Mouse (Mus musculus) neural tube, embryonic 15.5 days (tissue): ENCODE data around the gene Bphl. TPM values are rescaled to one million over a fixed set of nuclear protein-coding genes. Genes with fewer than 3 reads are reported as not detected.

Experiments used
- ATAC-seq: fragments of 200-750 bp; cut with Nextera tagmentation; 2 replicates; pipeline ENCODE4 v1.8.0; 2017; ENCODE audit warnings: mild to moderate bottlenecking, moderate TSS enrichment, moderate library complexity; ENCODE audit not compliant: low FRiP score
- H3K27ac ChIP-seq: fragments of 300-500 bp; sonication (generic); replicated peaks from 2 replicates; pipeline ENCODE4 v1.5.1; 2015; ENCODE audit warnings: mild to moderate bottlenecking, inconsistent platforms
- H3K27me3 ChIP-seq: fragments of 300-500 bp; sonication (generic); replicated peaks from 2 replicates; pipeline ENCODE4 v1.6.1; 2015; ENCODE audit warnings: inconsistent platforms
- H3K36me3 ChIP-seq: fragments of 300-500 bp; sonication (generic); 2 replicates; pipeline ENCODE4 v1.6.1; 2015; ENCODE audit warnings: inconsistent platforms
- H3K4me1 ChIP-seq: fragments of 300-500 bp; sonication (generic); 2 replicates; pipeline ENCODE4 v1.6.1; 2015; ENCODE audit warnings: inconsistent platforms
- H3K4me2 ChIP-seq: fragments of 300-500 bp; sonication (generic); 2 replicates; pipeline ENCODE4 v1.6.1; 2015; ENCODE audit warnings: inconsistent platforms, mild to moderate bottlenecking, moderate library complexity
- H3K4me3 ChIP-seq: fragments of 300-500 bp; sonication (generic); replicated peaks from 2 replicates; pipeline ENCODE4 v1.5.1; 2015; ENCODE audit warnings: mild to moderate bottlenecking, inconsistent platforms
- H3K9ac ChIP-seq: fragments of 300-500 bp; sonication (generic); replicated peaks from 2 replicates; pipeline ENCODE4 v1.6.1; 2015; ENCODE audit warnings: mild to moderate bottlenecking, inconsistent platforms
- H3K9me3 ChIP-seq: fragments of 300-500 bp; sonication (generic); replicated peaks from 2 replicates; pipeline ENCODE4 v1.6.1; 2016; ENCODE audit warnings: inconsistent platforms
- WGBS: fragments of 180-500 bp; shearing (Covaris S2); methylation state at CpG from one replicate; pipeline ENCODE4 v1.1.7; 2015; ENCODE audit warnings: mixed read lengths; 5-methylcytosine and 5-hydroxymethylcytosine counted together
- polyA plus RNA-seq: library from polyadenylated mRNA; unstranded; fragments of >200 nt; fragmentation: Nextera tagmentation; extraction: Ambion mirVana; gene quantifications from 2 replicates; pipeline ENCODE4 v1.2.1, GENCODE M21; 2015

Gene Bphl
- polyA plus RNA-seq, 1 experiment from 2014 or later: 40.7 TPM

- no peak overlapping the region for H3K4me2 ChIP-seq
- no peak overlapping the region for H3K27ac ChIP-seq
- no peaks in the 10 kb centered on the region for H3K36me3 ChIP-seq
- no peaks in the 10 kb centered on the region for H3K27me3 ChIP-seq
- H3K9me3 ChIP-seq: no peaks in the 10 kb centered on the region
- ATAC-seq: no peak
- no peak overlapping the region for H3K9ac ChIP-seq
- 91% methylated on average over 5 of the region's 5 CpGs for WGBS
- no peak overlapping the region for H3K4me3 ChIP-seq
- H3K4me1 ChIP-seq: no peaks in the 10 kb centered on the region
These were observed 75.1 kb downstream of the Bphl start for GRCm38 (mm10) chr13:34112369-34113081.

- no peak overlapping the region for H3K4me3 ChIP-seq
- no peaks in the 10 kb centered on the region for H3K4me1 ChIP-seq
- no peaks in the 10 kb centered on the region for H3K27me3 ChIP-seq
- H3K9ac ChIP-seq: no peak overlapping the region
- no peak overlapping the region for H3K4me2 ChIP-seq
- H3K27ac ChIP-seq: no peak overlapping the region
- no peak for ATAC-seq
- 87% methylated on average over 3 of the region's 3 CpGs for WGBS
- H3K9me3 ChIP-seq: no peaks in the 10 kb centered on the region
- no peaks in the 10 kb centered on the region for H3K36me3 ChIP-seq
These were observed 75.7 kb downstream of the Bphl start for GRCm38 (mm10) chr13:34113086-34113485.

DNA sequence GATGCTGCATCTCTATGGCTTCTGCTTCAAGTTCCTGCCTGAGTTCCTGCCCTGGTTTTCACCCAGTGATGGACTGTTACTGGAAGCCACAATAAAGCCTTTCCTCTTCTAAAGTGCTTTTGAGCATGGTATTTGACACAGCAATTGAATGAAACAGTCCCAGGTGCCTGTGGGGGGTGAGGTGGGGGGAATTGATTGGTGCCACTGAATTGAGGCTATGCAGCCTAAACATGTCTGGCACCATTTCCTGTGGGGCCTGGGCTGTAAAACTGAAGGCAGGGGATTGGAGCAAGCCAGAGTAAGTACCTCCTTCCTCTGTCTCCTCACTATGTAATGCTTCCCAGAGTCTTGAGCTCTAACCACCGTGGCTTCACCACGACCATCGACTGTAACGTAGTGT, 77.3 kb downstream of the Bphl start:
- 72% methylated on average over 4 of the region's 4 CpGs for WGBS

DNA sequence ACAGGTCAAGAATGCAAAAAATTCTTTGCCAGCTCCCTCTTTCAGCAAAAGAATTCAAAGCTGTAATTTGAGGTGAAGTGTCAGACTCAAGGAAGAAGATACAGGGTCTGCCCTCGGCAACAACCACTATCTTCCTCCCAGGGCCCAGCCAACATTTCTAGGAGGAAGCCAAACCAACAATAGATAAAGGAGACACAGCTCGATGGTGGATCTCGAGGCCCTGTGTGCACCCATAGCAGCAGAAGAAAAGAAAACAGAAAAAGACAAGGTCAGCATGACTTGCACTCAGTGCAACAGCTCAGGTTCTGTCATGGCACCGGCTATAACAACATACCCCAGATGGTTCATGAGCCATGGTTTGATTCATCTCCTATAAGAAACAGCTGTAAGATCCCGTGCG, 79.1 kb downstream of the Bphl start:
- Histone ChIP-seq H3K4me2 (no peak overlapping the region), H3K27me3 (no peaks in the 10 kb centered on the region), H3K9me3 (no peaks in the 10 kb centered on the region), H3K36me3 (no peaks in the 10 kb centered on the region), H3K9ac (no peak overlapping the region), H3K4me3 (no peak overlapping the region), H3K27ac (no peak overlapping the region), H3K4me1 (no peaks in the 10 kb centered on the region)
- ATAC-seq: no peak
- WGBS: 87% methylated on average over 6 of the region's 6 CpGs

More for the DNA sequence above, 77.3 kb downstream of the Bphl start:
- Histone ChIP-seq H3K4me1 (no peaks in the 10 kb centered on the region), H3K9ac (no peak overlapping the region), H3K36me3 (no peaks in the 10 kb centered on the region), H3K27ac (no peak overlapping the region), H3K4me2 (no peak overlapping the region), H3K27me3 (no peaks in the 10 kb centered on the region), H3K9me3 (no peaks in the 10 kb centered on the region), H3K4me3 (no peak overlapping the region)
- ATAC-seq: no peak

DNA sequence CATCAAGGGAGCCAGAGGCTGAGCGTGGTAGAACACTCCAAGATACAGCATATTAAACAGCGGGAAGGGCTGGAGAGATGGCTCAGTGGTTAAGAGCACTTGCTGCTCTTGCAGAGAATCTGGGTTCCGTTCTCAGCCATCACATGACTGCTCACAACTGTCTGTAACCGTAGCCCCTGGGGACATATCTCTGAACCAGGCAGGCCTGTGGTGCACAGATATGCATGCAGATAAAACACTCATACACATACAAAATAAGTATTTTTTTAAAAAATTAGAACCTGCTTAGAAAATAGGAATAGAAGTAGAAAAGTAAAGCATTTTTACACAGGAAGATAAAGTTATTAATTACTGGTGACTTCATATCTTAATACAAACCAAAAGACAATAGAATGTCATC, 81.4 kb downstream of the Bphl start:
- Histone ChIP-seq H3K4me1 (peaks cover 7% of the 10 kb centered on the region), H3K9me3 (no peaks in the 10 kb centered on the region), H3K4me2 (no peak overlapping the region), H3K4me3 (no peak overlapping the region), H3K27me3 (no peaks in the 10 kb centered on the region), H3K27ac (no peak overlapping the region), H3K36me3 (no peaks in the 10 kb centered on the region), H3K9ac (no peak overlapping the region)
- 70% methylated on average over 4 of the region's 4 CpGs for WGBS
- ATAC-seq: no peak

DNA sequence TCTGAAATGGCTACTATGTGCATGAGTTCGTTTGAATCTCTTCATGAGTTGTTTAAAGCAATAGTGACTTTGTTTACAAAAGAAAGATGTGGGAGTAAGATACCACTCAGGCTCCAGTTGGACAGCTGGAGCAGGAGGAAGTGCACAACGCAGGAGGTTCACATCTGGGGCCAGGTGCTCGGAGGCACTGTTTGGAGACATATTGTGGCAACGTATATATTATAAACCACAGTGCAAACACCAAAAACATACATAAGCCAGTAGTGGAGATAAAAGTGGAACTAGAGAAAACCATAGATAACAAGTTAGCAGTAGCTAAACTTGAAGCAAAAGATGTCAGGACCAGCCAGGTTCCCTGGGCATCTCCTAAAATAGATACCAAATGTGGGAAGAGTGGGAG, 82.0 kb downstream of the Bphl start:
- no peaks in the 10 kb centered on the region for H3K9me3 ChIP-seq
- no peak for ATAC-seq

DNA sequence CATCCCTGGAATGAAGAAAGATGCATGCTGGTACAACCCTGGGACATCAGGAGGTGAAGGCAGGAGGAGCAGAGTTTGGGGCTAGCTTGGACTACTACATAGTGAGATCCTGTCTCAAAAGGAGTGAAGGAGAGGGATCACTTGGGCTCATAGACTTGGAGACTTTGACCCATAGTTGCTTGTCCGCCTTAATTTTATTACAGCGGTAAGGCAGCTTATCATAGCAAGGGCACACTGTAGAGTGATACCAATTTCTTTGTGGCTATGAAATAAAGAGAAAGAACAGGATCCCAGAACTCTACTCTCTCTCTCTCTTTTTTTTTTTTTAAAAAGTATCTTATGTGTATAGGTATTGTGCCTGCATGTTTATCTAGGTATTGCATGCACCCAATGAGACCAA, 83.1 kb downstream of the Bphl start:
- no peaks in the 10 kb centered on the region for H3K27me3 ChIP-seq
- ATAC-seq: no peak
- 93% methylated on average over 2 of the region's 2 CpGs for WGBS
- no peaks in the 10 kb centered on the region for H3K9me3 ChIP-seq
- H3K27ac ChIP-seq: no peak overlapping the region
- no peak overlapping the region for H3K4me2 ChIP-seq
- no peaks in the 10 kb centered on the region for H3K36me3 ChIP-seq
- H3K9ac ChIP-seq: no peak overlapping the region
- H3K4me3 ChIP-seq: no peak overlapping the region
- H3K4me1 ChIP-seq: peaks cover 24% of the 10 kb centered on the region

More for the DNA sequence above, 82.0 kb downstream of the Bphl start:
- Histone ChIP-seq H3K9ac (no peak overlapping the region), H3K27me3 (no peaks in the 10 kb centered on the region), H3K4me3 (no peak overlapping the region), H3K36me3 (no peaks in the 10 kb centered on the region), H3K4me2 (no peak overlapping the region), H3K4me1 (peaks cover 12% of the 10 kb centered on the region), H3K27ac (no peak overlapping the region)
- whole genome bisulfite sequencing: 82% methylated on average over 4 of the region's 4 CpGs

Other genes with a start within 250 kb of the Bphl start
- not detected in 2 replicates for gene Serpinb6e, start 194.2 kb upstream of the Bphl start, polyA plus RNA-seq
- gene Serpinb6c, start 131.9 kb upstream of the Bphl start, polyA plus RNA-seq: 0.95 TPM in 2 replicates
- gene Nqo2, start 72.9 kb upstream of the Bphl start, polyA plus RNA-seq: 12.3 and 14.1 TPM in 2 replicates
- 6.7 and 8.9 TPM in 2 replicates for gene Ripk1, start 35.2 kb upstream of the Bphl start, polyA plus RNA-seq
- 46.0 and 50.9 TPM in 2 replicates for gene Serpinb6a, start 34.8 kb upstream of the Bphl start, polyA plus RNA-seq
- gene Tubb2a, start 40.4 kb downstream of the Bphl start, polyA plus RNA-seq: 2,701 and 3,281 TPM in 2 replicates
- gene Tubb2b, start 92.9 kb downstream of the Bphl start, polyA plus RNA-seq: 777 and 1,015 TPM in 2 replicates
- gene Psmg4, start 125.4 kb downstream of the Bphl start, polyA plus RNA-seq: 86.8 and 96.5 TPM in 2 replicates